Mouse (Mus musculus) naive thymus-derived CD4-positive, alpha-beta T cell, adult 2 months (primary cell): Measurements from ENCODE around the gene Tamm41.

Experiments
- DNase-seq: peaks from one replicate; pipeline ENCODE4 v3.0.0-alpha.2; 2011; ENCODE audit warnings: low read depth

The Tamm41 gene

DNA sequence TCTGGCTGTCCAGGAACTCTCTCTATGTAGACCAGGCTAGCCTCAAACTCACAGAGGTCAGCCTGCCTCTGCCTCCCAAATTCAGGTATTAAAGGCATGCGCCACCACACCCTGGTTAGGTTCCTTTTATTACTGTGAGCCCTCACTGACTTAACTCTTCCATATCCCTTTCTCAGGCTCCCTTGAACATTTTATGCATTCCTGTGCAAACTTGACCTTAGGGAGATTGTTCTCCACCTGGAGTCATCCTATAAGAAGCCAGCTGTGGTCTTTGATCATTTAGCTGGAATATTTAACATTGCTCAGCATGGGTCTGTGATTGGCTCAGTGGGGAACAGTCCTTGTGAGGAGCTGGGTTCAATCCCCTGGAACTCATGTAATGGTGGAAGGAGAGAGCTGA is 63.3 kb downstream of the Tamm41 start:
- DNase-seq: no peak

DNA sequence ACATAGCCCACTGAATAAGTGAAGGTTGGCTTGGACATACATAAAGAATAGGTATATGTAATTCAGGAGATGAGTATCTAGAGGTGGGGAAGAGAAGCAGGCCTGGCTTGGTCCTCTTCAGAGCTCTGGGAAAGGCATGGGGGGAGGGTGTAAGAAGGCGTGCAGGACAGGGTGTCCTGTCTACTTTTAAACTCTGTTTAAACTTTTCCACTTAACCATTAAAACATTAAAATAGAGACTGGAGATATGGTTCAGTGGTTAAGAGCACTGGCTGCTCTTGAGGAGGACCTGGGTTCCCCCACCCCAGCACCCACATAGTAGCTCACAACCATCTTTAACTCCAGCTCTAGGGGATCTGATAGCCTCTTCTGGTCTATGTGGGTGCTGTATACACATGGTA is 64.7 kb downstream of the Tamm41 start:
- no peak for DNase-seq

DNA sequence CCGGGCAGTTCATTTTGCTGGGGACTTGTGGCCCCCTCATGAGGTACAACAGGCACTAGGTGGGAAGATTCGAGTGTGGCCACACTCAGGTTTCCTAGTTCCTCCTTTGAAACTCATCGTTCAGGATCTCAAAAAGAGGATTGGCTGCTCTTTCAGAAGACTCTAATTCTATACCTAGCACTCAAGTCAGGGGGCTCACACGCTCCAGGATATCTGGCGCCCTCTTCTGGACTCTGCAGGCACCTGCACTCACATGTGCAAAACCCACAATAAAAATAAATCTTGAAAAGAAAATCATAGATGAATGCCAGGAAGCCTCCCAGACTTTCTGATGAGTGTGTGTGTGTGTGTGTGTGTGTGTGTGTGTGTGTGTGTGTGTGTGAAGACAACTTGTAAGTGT is 66.8 kb downstream of the Tamm41 start:
- peak; percentile 41 for DNase-seq

DNA sequence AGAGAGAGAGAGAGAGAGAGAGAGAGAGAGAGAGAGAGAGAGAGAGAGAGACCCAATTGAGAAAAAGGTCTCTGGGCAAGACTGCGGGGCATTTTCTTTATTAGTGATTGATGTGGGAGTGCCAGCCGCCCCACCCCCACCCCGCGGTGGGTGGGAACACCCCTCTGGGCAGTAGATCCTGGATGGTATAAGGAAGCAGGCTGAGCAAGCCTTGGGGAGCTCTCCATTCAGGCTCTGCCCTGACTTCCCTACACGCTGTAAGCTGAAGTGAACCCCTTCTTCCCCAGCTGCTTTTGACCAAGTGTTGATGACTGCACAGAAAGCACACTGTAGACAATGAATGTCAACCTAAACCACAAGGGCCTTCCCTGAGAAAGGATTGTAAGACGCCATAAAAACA is 67.3 kb downstream of the Tamm41 start:
- DNase-seq: no peak

DNA sequence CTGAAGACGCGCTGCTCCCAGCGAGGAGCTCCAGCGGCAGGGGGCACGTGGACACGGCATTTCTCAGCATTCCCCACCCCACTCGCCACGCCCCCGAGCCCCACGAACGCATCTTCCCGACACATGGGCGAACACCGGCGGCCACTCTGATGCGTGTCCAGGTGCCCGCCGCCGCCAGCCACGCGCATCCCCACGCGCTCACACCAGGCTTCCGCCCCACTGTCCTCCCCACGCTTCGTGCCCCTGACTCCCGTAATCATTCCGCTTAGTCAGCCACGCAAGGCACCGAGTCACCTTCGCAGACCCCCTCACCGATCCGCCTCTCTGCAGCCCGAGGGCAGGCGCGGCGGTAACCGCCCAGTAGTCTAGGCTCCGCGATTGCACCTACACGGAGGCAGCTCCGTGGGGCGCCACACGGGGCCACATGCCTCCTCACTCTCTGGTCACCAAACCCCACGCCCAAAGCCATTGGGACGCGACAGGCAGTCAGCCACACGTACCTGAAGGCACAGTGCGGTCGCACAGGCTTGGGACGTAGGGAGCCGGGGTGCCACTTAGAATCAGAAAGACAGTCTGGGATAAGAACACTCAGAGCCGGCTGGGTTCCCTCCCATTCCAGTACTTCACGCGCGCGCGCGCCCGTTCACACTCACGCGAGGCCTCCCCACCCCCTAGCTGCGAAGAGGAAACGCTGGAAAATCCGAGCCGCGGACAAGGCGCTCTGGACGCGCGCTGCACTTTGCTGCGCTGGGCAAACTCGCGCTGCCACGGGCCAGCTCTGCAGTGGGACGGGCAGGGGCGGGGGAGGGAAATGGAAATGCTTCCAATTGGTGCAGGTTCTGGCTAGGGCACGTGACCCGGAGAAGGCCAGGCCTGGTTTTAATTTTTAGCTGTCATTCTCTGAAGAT is 68.2 kb downstream of the Tamm41 start, which contains the start of gene Vgll4:
Gene Vgll4 (minus strand): TSS at position 782 of the 908 bp plus-strand sequence.
- DNase-seq: peak; percentile 37

DNA sequence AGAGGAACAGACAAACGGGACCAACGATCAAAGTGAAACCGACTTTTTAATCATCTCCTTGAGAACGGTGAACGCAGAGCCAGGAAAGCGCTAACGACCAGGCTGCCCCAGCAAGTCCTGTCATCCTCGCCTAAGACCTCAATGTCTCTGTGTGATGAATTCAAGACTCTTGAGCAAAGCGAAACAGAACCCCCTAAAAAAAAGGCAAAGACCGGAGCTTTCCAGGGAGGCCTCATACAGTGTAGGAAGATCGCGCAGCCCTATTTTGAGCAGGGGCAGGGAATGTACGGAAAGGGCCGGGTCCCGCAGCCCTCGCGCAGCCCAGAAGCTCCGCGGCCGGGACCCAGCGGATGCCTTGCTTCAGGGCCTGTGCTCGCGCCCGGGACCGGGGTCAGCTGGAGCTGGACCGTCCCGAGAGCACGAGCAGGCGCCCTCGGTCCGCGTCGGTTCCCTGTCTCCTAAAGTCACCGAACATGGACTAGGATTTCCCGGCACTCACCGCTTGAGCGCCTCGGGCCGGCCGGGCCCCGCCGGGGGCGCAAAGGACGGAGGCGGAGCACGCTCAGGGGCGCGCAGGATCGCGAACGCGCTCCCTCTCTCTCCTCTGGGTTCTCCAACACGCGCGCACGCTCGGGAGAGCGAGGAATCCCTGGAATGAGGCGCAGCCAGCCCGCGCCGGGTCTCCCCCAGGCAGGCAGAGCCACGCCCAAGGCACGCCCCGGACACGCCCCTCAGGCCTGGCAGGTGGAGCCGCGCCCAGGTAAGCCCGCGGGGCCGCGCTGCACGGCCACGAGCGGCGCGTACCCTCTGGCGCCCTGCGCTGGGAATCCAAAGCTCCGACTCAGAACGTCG is 69.1 kb downstream of the Tamm41 start:
- DNase-seq: peak; percentile 38

DNA sequence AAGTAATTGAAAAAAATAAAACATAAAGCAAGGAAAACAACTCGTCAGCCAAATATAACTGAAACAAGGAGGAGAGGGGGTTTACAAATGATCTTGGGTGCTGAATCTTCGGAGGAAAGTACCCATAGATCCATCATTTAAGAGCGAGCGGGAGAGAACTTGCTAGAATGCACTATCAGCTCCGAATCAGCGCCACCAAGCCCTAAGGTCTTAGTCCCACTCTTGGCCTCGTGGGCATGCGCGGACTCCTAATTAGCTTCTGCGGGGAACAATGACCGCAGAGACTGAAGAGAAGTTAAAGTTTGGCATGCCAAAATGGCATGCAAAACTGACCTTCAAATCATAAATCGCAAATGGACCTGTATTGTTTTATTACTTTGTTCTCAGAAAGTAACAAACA is 70.1 kb downstream of the Tamm41 start:
- no peak for DNase-seq

DNA sequence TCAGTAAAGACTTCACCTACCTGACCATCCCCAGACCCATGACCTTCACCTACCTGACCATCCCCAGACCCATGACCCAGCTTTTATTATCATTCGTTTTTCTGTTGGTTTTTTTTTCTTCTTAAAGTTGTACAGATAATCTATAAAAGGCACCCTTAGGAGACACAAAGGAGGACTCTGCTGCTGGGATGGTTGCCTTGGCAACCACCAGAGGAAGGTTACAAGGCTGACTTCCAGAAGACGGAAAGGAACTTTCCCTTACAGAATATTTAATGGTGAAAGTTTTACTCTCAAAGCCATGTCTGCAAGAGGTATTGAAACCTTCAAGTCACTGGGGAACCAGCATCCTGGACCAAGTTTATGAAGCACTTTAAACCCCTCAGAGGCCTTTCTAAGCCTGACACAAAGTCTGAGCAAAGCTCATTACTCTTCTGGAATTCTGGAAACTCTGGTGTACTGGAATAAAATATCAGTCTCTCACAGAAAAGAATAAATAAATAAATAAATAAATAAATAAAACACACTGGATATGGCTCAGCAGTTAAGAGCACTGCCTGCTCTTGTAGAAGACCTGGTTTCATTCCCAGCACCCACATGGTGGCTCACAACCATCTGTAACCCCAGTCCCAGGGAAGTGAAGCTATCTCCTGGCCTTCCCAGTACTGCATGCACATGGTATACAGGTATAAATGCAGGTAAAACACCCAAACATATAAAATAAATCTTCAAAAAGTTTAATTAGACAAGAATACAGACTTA is 71.1 kb downstream of the Tamm41 start:
- DNase-seq: no peak

DNA sequence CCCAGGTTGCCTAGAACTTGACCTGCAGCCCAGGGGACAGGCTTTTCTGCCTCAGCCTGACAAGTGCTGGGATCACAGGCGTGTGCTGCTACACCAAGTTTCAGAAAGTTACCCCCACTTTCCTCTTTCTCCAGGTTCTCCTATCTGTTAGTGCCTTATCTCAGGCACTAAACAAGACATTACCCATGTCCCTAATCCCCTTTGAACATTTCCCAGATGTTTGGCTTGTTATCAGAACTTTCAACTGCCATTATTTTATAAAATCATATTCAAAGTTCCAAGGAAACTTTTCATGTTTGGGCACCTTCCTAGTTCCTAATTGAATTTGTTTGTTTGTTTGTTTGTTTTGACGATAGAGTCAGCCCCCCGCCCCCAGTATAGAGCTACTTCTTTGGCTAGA is 71.9 kb downstream of the Tamm41 start:
- no peak for DNase-seq

DNA sequence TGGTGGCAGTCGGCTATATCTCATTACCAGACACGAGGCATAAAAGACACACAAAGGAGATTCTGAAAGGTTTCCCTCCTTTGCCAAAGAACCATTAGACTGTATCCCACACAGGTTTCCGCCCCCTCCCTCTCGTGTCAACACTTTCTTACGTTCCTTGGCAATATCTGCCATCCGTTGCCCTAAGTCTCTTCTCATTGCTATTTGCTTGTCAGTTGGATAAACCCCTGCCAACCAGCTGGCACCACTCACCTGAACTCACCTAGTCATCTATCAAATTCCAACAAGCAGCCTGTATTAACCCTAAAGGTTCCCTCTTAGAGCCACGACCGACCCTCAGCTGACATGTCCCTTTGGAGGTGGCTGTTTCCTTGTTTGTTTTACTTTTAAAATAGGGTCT is 72.3 kb downstream of the Tamm41 start:
- no peak for DNase-seq

DNA sequence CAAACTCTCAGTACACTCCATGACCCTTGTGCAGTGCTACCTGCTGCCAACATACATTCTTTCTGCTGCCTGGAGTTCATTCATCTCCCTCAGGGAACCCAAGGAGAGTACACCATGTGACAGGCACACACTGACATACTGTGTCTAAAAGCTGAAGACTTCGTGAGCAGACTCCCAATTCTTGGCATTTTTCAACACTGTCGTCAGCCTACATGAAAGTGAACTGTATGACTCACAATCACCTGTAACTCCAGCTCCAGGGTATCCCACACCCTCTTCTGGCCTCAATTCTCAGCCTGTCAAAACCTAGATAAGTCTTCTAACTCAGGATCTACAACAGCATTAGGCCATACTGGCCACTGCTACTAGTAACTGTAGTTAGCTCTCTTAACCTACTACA is 73.4 kb downstream of the Tamm41 start:
- DNase-seq: no peak

DNA sequence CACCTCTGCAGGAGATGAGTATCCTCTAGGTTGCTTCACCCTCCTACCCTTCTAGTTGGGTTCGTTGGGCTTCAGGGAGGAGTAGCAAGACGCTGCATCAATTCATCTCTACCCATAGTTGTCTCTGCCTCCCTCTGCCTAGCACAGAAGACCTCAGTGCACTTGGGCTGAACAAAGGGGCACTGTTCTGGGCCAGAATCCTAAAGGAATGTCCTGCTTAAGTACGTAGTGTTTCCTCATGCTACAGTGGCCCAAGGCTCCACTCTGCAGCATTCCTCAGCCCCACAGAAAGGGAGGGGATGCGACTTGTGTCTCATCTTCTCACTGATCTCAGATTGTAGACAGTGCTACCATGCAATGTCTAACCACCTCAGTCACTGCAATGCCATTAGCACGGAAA is 74.0 kb downstream of the Tamm41 start:
- no peak for DNase-seq

DNA sequence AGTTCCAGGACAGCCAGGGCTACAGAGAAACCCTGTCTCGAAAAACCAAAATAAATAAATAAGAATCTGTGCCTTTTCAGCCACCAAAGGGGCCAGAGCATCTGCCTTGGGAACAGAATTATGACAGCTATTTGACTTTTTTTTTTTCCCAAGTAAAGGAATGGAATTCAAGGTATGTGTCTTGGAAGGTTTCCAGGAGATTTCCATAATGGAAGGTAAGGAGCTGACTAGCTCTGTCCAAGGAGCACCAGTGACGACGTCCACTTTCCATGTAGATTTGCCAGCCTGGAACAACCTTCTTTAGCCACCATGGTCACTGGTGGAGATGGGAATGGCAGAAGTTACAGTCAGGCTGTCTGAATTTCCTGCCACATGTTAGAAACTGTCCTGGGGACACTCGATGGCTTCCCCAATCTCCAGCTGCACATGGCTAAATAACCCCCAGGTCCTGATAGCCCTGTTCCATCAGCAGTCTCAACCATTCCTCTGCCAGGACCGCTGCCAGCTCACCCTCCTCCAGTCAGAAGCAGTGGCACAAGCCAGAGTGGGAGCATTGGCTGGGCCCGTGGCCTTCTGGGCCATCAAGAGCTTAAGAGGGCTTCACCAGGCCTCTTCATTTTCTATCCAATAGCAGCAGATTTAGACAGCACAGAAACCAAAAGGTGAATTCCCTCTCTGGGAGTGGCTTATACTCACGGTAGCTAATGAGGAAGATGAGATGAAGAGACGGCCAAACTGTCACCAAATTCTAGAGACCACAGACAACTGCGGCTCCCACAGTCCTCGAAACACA is 76.2 kb downstream of the Tamm41 start:
- DNase-seq: no peak

DNA sequence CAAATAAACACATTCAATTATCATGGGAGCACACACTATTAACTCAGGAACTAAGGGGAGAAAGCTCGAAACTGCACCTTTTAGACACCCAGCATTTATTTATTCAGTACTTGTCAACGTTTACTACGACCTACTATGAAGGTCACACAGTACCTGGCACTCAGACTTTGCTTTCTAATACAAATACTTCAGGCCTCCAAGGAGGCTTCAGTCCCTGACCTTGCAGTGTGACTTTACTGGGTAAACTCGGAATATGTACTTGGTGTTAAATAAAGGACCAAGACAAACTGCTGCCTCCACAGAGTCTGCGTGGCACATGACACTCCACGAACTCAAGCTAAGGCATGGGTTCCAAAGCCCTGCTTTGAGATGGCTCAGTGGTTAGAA is 78.7 kb downstream of the Tamm41 start:
- no peak for DNase-seq

DNA sequence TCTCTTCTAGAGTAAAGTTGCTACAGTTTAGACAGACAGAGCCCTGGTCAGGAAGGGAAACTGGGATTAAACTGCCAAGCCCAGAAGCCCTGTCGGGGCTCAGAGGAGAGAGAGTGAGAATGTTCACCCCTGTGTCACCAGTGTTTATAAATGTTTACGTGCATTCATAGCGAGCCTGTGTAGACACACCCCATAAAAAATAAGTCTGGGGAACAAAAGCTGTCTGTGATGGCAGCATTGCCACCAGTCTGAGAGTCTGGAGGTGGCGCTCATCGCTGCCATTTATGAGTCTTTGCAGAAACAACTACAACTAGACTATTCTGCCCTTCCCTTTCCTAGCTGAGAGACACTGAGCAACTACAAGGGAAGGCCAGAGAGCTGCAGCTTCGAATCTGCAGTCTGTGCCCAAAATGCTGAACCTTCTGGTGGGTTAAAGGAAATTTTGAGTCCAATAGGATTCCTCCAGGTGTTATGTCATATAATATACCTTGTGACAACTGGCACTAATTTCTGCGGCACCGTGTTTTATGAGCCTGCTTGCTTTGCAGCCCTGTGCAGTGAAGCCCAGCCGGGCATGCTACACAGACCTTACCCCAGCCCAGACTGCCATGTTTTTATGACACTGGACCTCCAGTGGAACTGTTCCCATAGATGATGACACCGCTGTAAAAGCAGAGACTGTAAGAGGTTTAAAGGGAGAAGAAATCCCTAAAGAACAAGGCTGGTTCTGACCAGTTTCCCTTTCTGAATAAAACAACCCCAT is 79.2 kb downstream of the Tamm41 start:
- no peak for DNase-seq

DNA sequence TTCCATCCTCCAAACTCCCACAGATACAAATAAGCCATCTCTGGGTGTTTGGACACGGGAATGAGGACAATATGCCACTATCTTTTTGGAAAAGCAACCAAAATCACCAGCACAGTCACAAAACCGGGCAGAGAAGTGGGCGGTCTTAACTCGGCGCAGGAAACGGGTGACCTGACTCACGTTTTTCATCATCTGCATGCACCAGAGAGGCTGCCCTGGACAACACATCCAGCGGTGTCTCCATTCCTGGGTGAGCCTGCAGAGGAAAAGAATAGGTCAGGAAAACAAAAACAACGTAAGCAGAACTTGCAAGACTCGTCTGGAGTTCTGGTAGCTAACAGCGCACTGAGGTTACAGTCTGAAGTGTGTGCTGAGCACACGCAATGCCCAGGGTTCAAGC is 79.9 kb downstream of the Tamm41 start:
- DNase-seq: no peak

DNA sequence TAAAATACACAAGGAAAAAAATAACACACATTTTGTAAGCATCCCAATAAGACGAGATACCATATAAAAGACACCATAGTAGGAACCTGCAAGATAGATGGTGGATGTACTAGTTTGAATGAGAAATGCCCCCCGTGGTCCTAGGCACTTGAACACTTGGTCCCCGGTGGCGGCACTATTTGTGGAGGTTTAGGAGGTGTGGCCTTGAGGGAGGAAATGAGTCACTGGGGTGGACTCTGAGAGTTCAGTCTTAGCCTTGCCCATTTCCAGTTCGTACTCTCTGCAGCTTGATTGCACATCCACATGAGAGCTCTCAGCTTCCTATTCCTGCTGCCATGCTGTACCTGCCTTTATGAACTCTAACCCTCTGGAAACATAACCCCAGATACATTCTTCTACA is 83.2 kb downstream of the Tamm41 start:
- DNase-seq: no peak
